Comparison of ENCODE assay signal across 8 mouse cellular contexts in genomic region chr9:36726131-36727033, GRCm38 (mm10). TPM values are rescaled to one million over a fixed set of nuclear protein-coding genes. Genes with fewer than 3 reads are reported as not detected.
DNase-seq lines count a peak whose midpoint lies in the region; ATAC-seq and TF ChIP-seq lines count a peak whose summit lies in the region.

No protein-coding gene starts in this region.

- no peaks in the 10 kb centered on the region for H3K9me3 ChIP-seq in MEL (replicated peaks; ENCODE audit: insufficient read depth, low read length)
- no peaks in the 10 kb centered on the region for H3K9me3 ChIP-seq in forebrain, postnatal 0 days (ENCODE audit: low read length)
- H3K9me3 ChIP-seq in lung, embryonic 15.5 days: no peaks in the 10 kb centered on the region

- peak overlapping the region; percentile 92 for H3K9ac ChIP-seq in MEL (ENCODE audit: control insufficient read depth, low read depth, low read length, poor library complexity, severe bottlenecking)
- H3K9ac ChIP-seq in forebrain, postnatal 0 days: peak overlapping the region; percentile 46
- H3K9ac ChIP-seq in lung, embryonic 15.5 days: peak overlapping the region; percentile 71

- no peak for TF ChIP-seq RAD21 in MEL (IDR thresholded peaks at IDR 0.05; ENCODE audit: low read depth, low read length)

- WGBS in cerebellum, adult 2 months: under 1% methylated on average over 53 of the region's 53 CpGs
- WGBS in forebrain, postnatal 0 days: under 1% methylated on average over 53 of the region's 53 CpGs
- under 1% methylated on average over 53 of the region's 53 CpGs for WGBS in lung, embryonic 15.5 days

- ATAC-seq in forebrain, postnatal 0 days: peak; percentile 95
- ATAC-seq in lung, embryonic 15.5 days (ENCODE audit: borderline replicate concordance, extremely low read depth, low FRiP score, low TSS enrichment): peak; percentile 95

- H3K4me2 ChIP-seq in forebrain, postnatal 0 days (ENCODE audit: low read depth): peak overlapping the region; percentile 99
- H3K4me2 ChIP-seq in lung, embryonic 15.5 days: peak overlapping the region; percentile 85

- no peak for TF ChIP-seq CTCF in MEL (IDR thresholded peaks at IDR 0.05 in 2 of 3, conservative IDR thresholded peaks at IDR 0.05 in 1 of 3; ENCODE audit: control insufficient read depth in 1 of 3, insufficient read depth in 1 of 3, low read depth in 2 of 3, low read length in 3 of 3, poor library complexity in 1 of 3, severe bottlenecking in 1 of 3)
- TF ChIP-seq CTCF in cerebellum, adult 2 months (IDR thresholded peaks at IDR 0.05; ENCODE audit: borderline replicate concordance, insufficient read depth, low read depth, low read length): no peak
- TF ChIP-seq CTCF in forebrain, postnatal 0 days (IDR thresholded peaks at IDR 0.05; ENCODE audit: low read depth): peak; percentile 14; the same call in 1 of the 2 replicates

- H3K79me2 ChIP-seq in MEL (ENCODE audit: control insufficient read depth, insufficient read depth, low read length, poor library complexity): peaks cover 18% of the 10 kb centered on the region

- no peaks in the 10 kb centered on the region for H3K27me3 ChIP-seq in MEL (ENCODE audit: control insufficient read depth in 1 of 2, insufficient read depth in 2 of 2, low read length in 2 of 2)
- H3K27me3 ChIP-seq in cerebellum, adult 2 months (ENCODE audit: control insufficient read depth, insufficient read depth, low read length): no peaks in the 10 kb centered on the region
- no peaks in the 10 kb centered on the region for H3K27me3 ChIP-seq in forebrain, postnatal 0 days (ENCODE audit: insufficient read depth, low read length)
- no peaks in the 10 kb centered on the region for H3K27me3 ChIP-seq in lung, embryonic 15.5 days

- peaks cover 4 to 6% of the 10 kb centered on the region in 2 experiments for H3K4me1 ChIP-seq in MEL (ENCODE audit: control insufficient read depth in 1 of 2, insufficient read depth in 2 of 2, low read length in 2 of 2)
- H3K4me1 ChIP-seq in cerebellum, adult 2 months (ENCODE audit: control insufficient read depth, insufficient read depth, low read length): no peaks in the 10 kb centered on the region
- H3K4me1 ChIP-seq in forebrain, postnatal 0 days (ENCODE audit: insufficient read depth): 0 out of 2 replicates have a peak, but pooled peaks cover 3% of the 10 kb centered on the region
- peaks cover 11% of the 10 kb centered on the region for H3K4me1 ChIP-seq in lung, embryonic 15.5 days

- peak; percentile 95 for DNase-seq in MEL (ENCODE audit: low read depth, low spot score)
- peak; percentile 91 to 96 for DNase-seq in cerebellum, adult 2 months
- DNase-seq in forebrain, postnatal 0 days: peak; percentile 96
- DNase-seq in heart, postnatal 4 days: peak; percentile 93
- peak; percentile 85 to 95 for DNase-seq in layer of hippocampus, adult 8-10 months (ENCODE audit: low spot score in 2 of 2)
- peak; percentile 80 for DNase-seq in ovary, adult 18-20 months (ENCODE audit: low spot score)
- DNase-seq in thymus, postnatal 0 days (ENCODE audit: low spot score): peak; percentile 89

- H3K36me3 ChIP-seq in MEL (ENCODE audit: control insufficient read depth in 1 of 2, insufficient read depth in 2 of 2, low read length in 2 of 2): peaks cover 15 to 17% of the 10 kb centered on the region in 2 experiments
- H3K36me3 ChIP-seq in forebrain, postnatal 0 days (ENCODE audit: insufficient read depth): no peaks in the 10 kb centered on the region
- peaks cover 22% of the 10 kb centered on the region; the same call in 1 of the 2 replicates for H3K36me3 ChIP-seq in lung, embryonic 15.5 days

- TF ChIP-seq POLR2A in MEL (IDR thresholded peaks at IDR 0.05; ENCODE audit: control insufficient read depth in 1 of 2, insufficient read depth in 1 of 2, low read depth in 1 of 2, low read length in 2 of 2, poor library complexity in 1 of 2): peak in 1 of 2 experiments; percentile 90; a peak in 2 of 4 replicates
- TF ChIP-seq POLR2A in cerebellum, adult 2 months (IDR thresholded peaks at IDR 0.05; ENCODE audit: borderline replicate concordance, insufficient read depth, low read length): peak; percentile 95

- peak overlapping the region; percentile 89 for H3K27ac ChIP-seq in MEL (ENCODE audit: control insufficient read depth, low read depth, low read length)
- peak overlapping the region; percentile 67 for H3K27ac ChIP-seq in cerebellum, adult 2 months (ENCODE audit: insufficient read depth, low read length)
- peak overlapping the region; percentile 55 for H3K27ac ChIP-seq in forebrain, postnatal 0 days (ENCODE audit: low read depth, low read length)
- peak overlapping the region; percentile 94 for H3K27ac ChIP-seq in lung, embryonic 15.5 days

- no peak for TF ChIP-seq EP300 in MEL (IDR thresholded peaks at IDR 0.05; ENCODE audit: low read depth in 1 of 2, low read length in 2 of 2)

- H3K4me3 ChIP-seq in MEL (ENCODE audit: control insufficient read depth in 1 of 2, insufficient read depth in 1 of 2, low read depth in 2 of 2, low read length in 2 of 2): peak overlapping the region; percentile 51 to 85
- H3K4me3 ChIP-seq in cerebellum, adult 2 months (replicated peaks; ENCODE audit: insufficient read depth, low read depth, low read length): peak overlapping the region; percentile 87
- H3K4me3 ChIP-seq in forebrain, postnatal 0 days (ENCODE audit: low read depth, low read length): peak overlapping the region; percentile 50
- peak overlapping the region; percentile 74 for H3K4me3 ChIP-seq in lung, embryonic 15.5 days

TF ChIP-seq in MEL, 35 proteins besides CTCF, POLR2A, EP300 and RAD21 (continues in another document):
- peak; percentile 46 for TF ChIP-seq NELFE (IDR thresholded peaks at IDR 0.05; ENCODE audit: low read depth, low read length)
- no peak for TF ChIP-seq MEF2A (IDR thresholded peaks at IDR 0.05; ENCODE audit: extremely low read depth, insufficient replicate concordance, low read depth, low read length, poor library complexity, severe bottlenecking)
- no peak for TF ChIP-seq ZKSCAN1 (IDR thresholded peaks at IDR 0.05; ENCODE audit: low read depth, low read length)
- peak; percentile 81 for TF ChIP-seq TCF12 (IDR thresholded peaks at IDR 0.05; ENCODE audit: low read depth, low read length)
- TF ChIP-seq MYB (IDR thresholded peaks at IDR 0.05; ENCODE audit: low read depth, low read length): no peak
- TF ChIP-seq TAL1 (IDR thresholded peaks at IDR 0.05; ENCODE audit: low read length): no peak
- TF ChIP-seq CHD2 (IDR thresholded peaks at IDR 0.05; ENCODE audit: low read length): no peak
- peak; percentile 80 for TF ChIP-seq HCFC1 (IDR thresholded peaks at IDR 0.05; ENCODE audit: low read depth, low read length)
- TF ChIP-seq USF1 (IDR thresholded peaks at IDR 0.05; ENCODE audit: low read depth, low read length): peak; percentile 80
- no peak for TF ChIP-seq NRF1 (IDR thresholded peaks at IDR 0.05; ENCODE audit: insufficient read depth, low read depth, low read length, poor library complexity, severe bottlenecking)
- TF ChIP-seq POLR2AphosphoS2 (IDR thresholded peaks at IDR 0.05; ENCODE audit: low read length): peak; percentile 99
- no peak for TF ChIP-seq SMC3 (IDR thresholded peaks at IDR 0.05; ENCODE audit: low read depth, low read length)
- TF ChIP-seq TBP (IDR thresholded peaks at IDR 0.05; ENCODE audit: low read depth, low read length): peak; percentile 94
- TF ChIP-seq BHLHE40 (IDR thresholded peaks at IDR 0.05; ENCODE audit: borderline replicate concordance, low read depth, low read length): peak; percentile 92
- TF ChIP-seq GATA1 (IDR thresholded peaks at IDR 0.05; ENCODE audit: low read depth, low read length): no peak
- TF ChIP-seq KAT2A (conservative IDR thresholded peaks at IDR 0.05; ENCODE audit: low read depth, low read length): peak; percentile 41; the same call in 1 of the 2 replicates
- peak; percentile 8; the same call in 1 of the 2 replicates for TF ChIP-seq MAZ (IDR thresholded peaks at IDR 0.05; ENCODE audit: low read depth, low read length)

RNA-seq across cellular contexts. Expression of gene Chek1, which starts 0.5 kb away (rescaled TPM):
- total RNA-seq in MEL (2012; rRNA removed): 26.7 and 31.1 TPM in 2 replicates
- polyA plus RNA-seq in MEL (2012; ENCODE audit: insufficient read depth in 1 of 2, insufficient read length in 2 of 2, low read depth in 1 of 2, low replicate concordance in 2 of 2, missing spikeins in 1 of 2): 10 to 100 TPM in 1 of 2 experiments, not detected in 1; 33.3 TPM
- 1.2 and 1.3 TPM in 2 replicates for polyA plus RNA-seq in cerebellum, adult 2 months (2012; rRNA removed)
- 3.2 and 5.7 TPM in 2 replicates for total RNA-seq in forebrain, postnatal 0 days (2014; rRNA removed)
- polyA plus RNA-seq in forebrain, postnatal 0 days (2015; fragmentation: Nextera tagmentation; extraction: Ambion mirVana): 3.4 and 3.8 TPM in 2 replicates
- 10 to 100 TPM; 13.6 to 16.7 TPM for total RNA-seq in heart, postnatal 4 days (2021)
- 1 to 10 TPM; 3.0 to 3.6 (median 3.2) TPM for total RNA-seq in layer of hippocampus, adult 8-10 months (2022)
- 36.3 and 36.8 TPM in 2 replicates for polyA plus RNA-seq in lung, embryonic 15.5 days (2015; fragmentation: Nextera tagmentation; extraction: Ambion mirVana)
- 37.3 and 44.4 TPM in 2 replicates for polyA plus RNA-seq in thymus, postnatal 0 days (2015; fragmentation: Nextera tagmentation; extraction: Ambion mirVana)

RNA-seq across cellular contexts. Expression of gene Acrv1, which starts 33.4 kb away (rescaled TPM):
- total RNA-seq in MEL (2012; rRNA removed): not detected in 2 replicates
- polyA plus RNA-seq in MEL (2012; ENCODE audit: insufficient read depth in 1 of 2, insufficient read length in 2 of 2, low read depth in 1 of 2, low replicate concordance in 2 of 2, missing spikeins in 1 of 2): under 1 TPM in 1 of 2 experiments, not detected in 1; 0.18 TPM
- not detected in 2 replicates for polyA plus RNA-seq in cerebellum, adult 2 months (2012; rRNA removed)
- not detected in 2 replicates for total RNA-seq in forebrain, postnatal 0 days (2014; rRNA removed)
- polyA plus RNA-seq in forebrain, postnatal 0 days (2015; fragmentation: Nextera tagmentation; extraction: Ambion mirVana): not detected in 2 replicates
- not detected for total RNA-seq in heart, postnatal 4 days (2021)
- not detected for total RNA-seq in layer of hippocampus, adult 8-10 months (2022)
- polyA plus RNA-seq in lung, embryonic 15.5 days (2015; fragmentation: Nextera tagmentation; extraction: Ambion mirVana): 0.05 TPM in 1 of 2 replicates, not detected in the other
- polyA plus RNA-seq in thymus, postnatal 0 days (2015; fragmentation: Nextera tagmentation; extraction: Ambion mirVana): 0.19 TPM in 1 of 2 replicates, not detected in the other

RNA-seq across cellular contexts. Expression of gene Stt3a, which starts 41.1 kb away (rescaled TPM):
- 232 and 283 TPM in 2 replicates for total RNA-seq in MEL (2012; rRNA removed)
- 100 to 1,000 TPM; 142 to 174 TPM for polyA plus RNA-seq in MEL (2012; ENCODE audit: insufficient read depth in 1 of 2, insufficient read length in 2 of 2, low read depth in 1 of 2, low replicate concordance in 2 of 2, missing spikeins in 1 of 2)
- polyA plus RNA-seq in cerebellum, adult 2 months (2012; rRNA removed): 47.4 and 61.2 TPM in 2 replicates
- total RNA-seq in forebrain, postnatal 0 days (2014; rRNA removed): 39.2 and 53.9 TPM in 2 replicates
- 46.8 and 67.5 TPM in 2 replicates for polyA plus RNA-seq in forebrain, postnatal 0 days (2015; fragmentation: Nextera tagmentation; extraction: Ambion mirVana)
- 100 to 1,000 TPM; 122 to 131 TPM for total RNA-seq in heart, postnatal 4 days (2021)
- total RNA-seq in layer of hippocampus, adult 8-10 months (2022): 10 to 100 TPM; 68.7 to 78.0 (median 73.2) TPM
- 280 and 282 TPM in 2 replicates for polyA plus RNA-seq in lung, embryonic 15.5 days (2015; fragmentation: Nextera tagmentation; extraction: Ambion mirVana)
- polyA plus RNA-seq in thymus, postnatal 0 days (2015; fragmentation: Nextera tagmentation; extraction: Ambion mirVana): 155 and 166 TPM in 2 replicates

Comparison
In these comparisons a context has a peak if more than half of its experiments do, and no peak if none do; other contexts are left out.
1. Peak in every context shown above with its lines: DNase-seq, ATAC-seq, H3K4me3 ChIP-seq and H3K27ac ChIP-seq.